Mouse (Mus musculus) midbrain, embryonic 15.5 days (tissue): ENCODE data around the gene Phf19. TPM values are rescaled to one million over a fixed set of nuclear protein-coding genes. Genes with fewer than 3 reads are reported as not detected.

Experiments used
- ATAC-seq: fragments of 200-750 bp; cut with Nextera tagmentation; replicated peaks from 2 replicates; pipeline ENCODE4 v1.8.0; 2017; ENCODE audit warnings: moderate TSS enrichment
- H3K27ac ChIP-seq: fragments of 300-500 bp; sonication (generic); 2 replicates; pipeline ENCODE4 v1.5.1; 2015; ENCODE audit warnings: mild to moderate bottlenecking, inconsistent platforms
- H3K27me3 ChIP-seq: fragments of 300-500 bp; sonication (generic); replicated peaks from 2 replicates; pipeline ENCODE4 v1.6.1; 2015; ENCODE audit warnings: inconsistent platforms
- H3K36me3 ChIP-seq: fragments of 300-500 bp; sonication (generic); replicated peaks from 2 replicates; pipeline ENCODE4 v1.6.1; 2015; ENCODE audit warnings: inconsistent platforms
- H3K4me1 ChIP-seq: fragments of 300-500 bp; sonication (generic); 2 replicates; pipeline ENCODE4 v1.6.1; 2015; ENCODE audit warnings: inconsistent platforms
- H3K4me2 ChIP-seq: fragments of 300-500 bp; sonication (generic); 2 replicates; pipeline ENCODE4 v1.6.1; 2015; ENCODE audit warnings: inconsistent platforms, mild to moderate bottlenecking, moderate library complexity
- H3K4me3 ChIP-seq: fragments of 300-500 bp; sonication (generic); 2 replicates; pipeline ENCODE4 v1.5.1; 2015; ENCODE audit warnings: mild to moderate bottlenecking, inconsistent platforms
- H3K9ac ChIP-seq: fragments of 300-500 bp; sonication (generic); 2 replicates; pipeline ENCODE4 v1.6.1; 2015; ENCODE audit warnings: mild to moderate bottlenecking, inconsistent platforms
- H3K9me3 ChIP-seq: fragments of 300-500 bp; sonication (generic); 2 replicates; pipeline ENCODE4 v1.6.1; 2016; ENCODE audit warnings: inconsistent platforms
- WGBS: fragments of 180-500 bp; shearing (Covaris S2); methylation state at CpG from one replicate; pipeline ENCODE4 v1.1.7; 2015; ENCODE audit warnings: mixed read lengths; 5-methylcytosine and 5-hydroxymethylcytosine counted together
- polyA plus RNA-seq: library from polyadenylated mRNA; unstranded; fragments of >200 nt; fragmentation: Nextera tagmentation; extraction: Ambion mirVana; gene quantifications from 2 replicates; pipeline ENCODE4 v1.2.1, GENCODE M21; 2015

Gene Phf19
- polyA plus RNA-seq, 1 experiment from 2014 or later: 1.5 TPM

GRCm38 (mm10) chr2:34882757-34883156 lies 31.1 kb downstream of the Phf19 start:
- H3K4me3 ChIP-seq: no peak overlapping the region
- no peak overlapping the region for H3K4me2 ChIP-seq
- no peak overlapping the region for H3K27ac ChIP-seq
- no peaks in the 10 kb centered on the region for H3K4me1 ChIP-seq
- no peaks in the 10 kb centered on the region for H3K9me3 ChIP-seq
- no peaks in the 10 kb centered on the region for H3K36me3 ChIP-seq
- H3K27me3 ChIP-seq: no peaks in the 10 kb centered on the region; the same call in 1 of the 2 replicates
- ATAC-seq: no peak
- H3K9ac ChIP-seq: no peak overlapping the region
- WGBS: 95% methylated on average over 2 of the region's 2 CpGs

- H3K36me3 ChIP-seq: no peaks in the 10 kb centered on the region
- no peak overlapping the region for H3K27ac ChIP-seq
- H3K9me3 ChIP-seq: no peaks in the 10 kb centered on the region
- H3K4me1 ChIP-seq: no peaks in the 10 kb centered on the region
- H3K9ac ChIP-seq: no peak overlapping the region
- no peak overlapping the region for H3K4me3 ChIP-seq
- WGBS: 92% methylated on average over 10 of the region's 10 CpGs
- no peak overlapping the region for H3K4me2 ChIP-seq
- peaks cover 3% of the 10 kb centered on the region; the same call in 1 of the 2 replicates for H3K27me3 ChIP-seq
- ATAC-seq: no peak
Measured at GRCm38 (mm10) chr2:34880054-34880453, 33.8 kb downstream of the Phf19 start.

DNA sequence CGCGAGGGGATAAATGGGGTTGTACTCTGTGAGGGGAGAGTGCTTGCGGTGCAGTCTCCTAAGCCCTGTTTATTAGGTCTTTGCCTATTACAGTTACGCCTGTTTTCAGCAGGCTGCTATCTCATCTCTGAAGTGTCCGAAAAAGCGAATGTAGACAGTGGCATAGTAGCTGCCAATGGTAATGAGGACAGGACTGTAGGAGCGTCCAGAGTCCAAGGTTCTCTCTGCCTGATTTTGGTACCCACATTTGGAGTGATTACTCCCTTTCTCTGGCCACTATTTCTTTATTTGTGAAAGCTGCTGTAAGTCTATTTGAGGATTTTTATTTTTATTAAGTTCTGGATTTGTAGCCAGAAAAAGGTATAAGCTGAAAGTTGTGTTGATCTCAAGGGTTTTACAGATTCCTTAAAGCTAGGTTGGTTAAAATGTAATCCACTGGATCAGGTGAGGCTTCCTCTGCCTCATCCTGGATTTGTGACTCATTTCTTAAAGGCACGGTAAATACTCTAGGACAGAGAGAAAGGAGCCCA lies 38.9 kb downstream of the Phf19 start, which contains the start of gene Psmd5:
Gene Psmd5 (minus strand): TSS at position 153 of the 530 bp plus-strand sequence.
- ATAC-seq: no peak
- peaks cover 20% of the 10 kb centered on the region for H3K27me3 ChIP-seq
- no peak within 1 kb of the TSS for H3K4me3 ChIP-seq
- peak within 1 kb of the TSS; percentile 28; the same call in 1 of the 2 replicates for H3K9ac ChIP-seq
- H3K4me1 ChIP-seq: peaks cover 7% of the 10 kb centered on the region
- H3K4me2 ChIP-seq: peak within 1 kb of the TSS; percentile 17; the same call in 1 of the 2 replicates
- no peak within 1 kb of the TSS for H3K27ac ChIP-seq
- no peaks in the 10 kb centered on the region for H3K36me3 ChIP-seq
- no peaks in the 10 kb centered on the region for H3K9me3 ChIP-seq
- 16% methylated on average over 8 of the region's 8 CpGs for WGBS

GRCm38 (mm10) chr2:34874271-34874670 lies 39.6 kb downstream of the Phf19 start, which contains the start of gene Cutal:
Gene Cutal (plus strand): TSS chr2:34874396.
- Histone ChIP-seq H3K9me3 (no peaks in the 10 kb centered on the region), H3K4me2 (peak within 1 kb of the TSS; percentile 17; the same call in 1 of the 2 replicates), H3K27me3 (peaks cover 20% of the 10 kb centered on the region), H3K9ac (peak within 1 kb of the TSS; percentile 28; the same call in 1 of the 2 replicates), H3K4me1 (peaks cover 13% of the 10 kb centered on the region), H3K4me3 (no peak within 1 kb of the TSS), H3K36me3 (no peaks in the 10 kb centered on the region), H3K27ac (no peak within 1 kb of the TSS)
- ATAC-seq: no peak
- 3% methylated on average over 14 of the region's 14 CpGs for WGBS

DNA sequence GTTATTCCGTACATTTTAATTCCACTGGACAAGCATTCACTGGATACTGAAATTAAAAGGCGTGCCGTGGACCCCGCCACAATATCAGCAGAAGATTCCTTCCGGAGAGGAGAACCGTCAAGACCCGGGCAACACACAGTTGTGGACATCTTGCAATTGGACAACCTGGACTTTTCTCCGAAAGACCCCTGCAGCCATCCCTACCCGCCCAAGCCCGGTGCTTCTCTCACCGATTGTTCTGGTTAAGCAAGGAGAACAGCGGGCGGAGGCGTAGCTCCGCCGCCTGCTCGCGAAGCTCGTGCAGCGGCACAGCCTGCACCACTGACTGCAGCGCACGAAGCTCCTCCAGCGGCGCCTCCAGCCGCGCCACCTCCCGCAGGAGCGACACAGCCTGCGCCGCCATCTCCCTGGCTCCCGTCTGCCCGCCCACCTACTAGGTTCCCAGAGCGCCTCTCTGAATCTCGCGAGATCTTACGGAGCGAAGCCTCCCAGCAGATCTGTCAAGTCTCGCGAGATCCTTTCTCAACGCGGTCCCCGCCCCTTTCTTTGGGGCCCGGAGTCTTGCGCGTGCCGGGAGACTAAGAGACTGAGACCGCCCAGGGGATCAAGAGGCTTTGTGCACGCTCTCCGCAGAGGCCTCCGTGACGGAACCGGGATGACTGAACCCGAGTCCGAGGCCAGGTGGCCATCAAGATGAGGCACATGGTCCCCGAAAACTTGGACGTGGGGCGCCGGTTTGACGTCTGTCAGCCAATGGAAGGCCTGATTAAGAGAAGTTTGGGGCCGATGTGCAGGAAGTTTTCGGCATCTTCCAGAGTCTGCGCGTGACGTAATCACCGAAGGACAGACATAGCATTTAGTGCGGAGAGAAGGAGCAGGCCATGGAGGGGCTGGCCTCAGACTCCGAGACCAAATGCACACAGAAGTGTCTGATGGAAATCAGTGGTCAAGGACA lies 43.0 kb downstream of the Phf19 start:
- peak overlapping the region; percentile 83 for H3K4me3 ChIP-seq
- H3K27ac ChIP-seq: peak overlapping the region; percentile 91
- H3K36me3 ChIP-seq: no peaks in the 10 kb centered on the region
- peak overlapping the region; percentile 98 for H3K9ac ChIP-seq
- under 1% methylated on average over 67 of the region's 67 CpGs for WGBS
- peaks cover 17% of the 10 kb centered on the region for H3K27me3 ChIP-seq
- H3K9me3 ChIP-seq: no peaks in the 10 kb centered on the region
- peak overlapping the region; percentile 62 for H3K4me2 ChIP-seq
- ATAC-seq: peak; percentile 99
- peaks cover 32% of the 10 kb centered on the region for H3K4me1 ChIP-seq

DNA sequence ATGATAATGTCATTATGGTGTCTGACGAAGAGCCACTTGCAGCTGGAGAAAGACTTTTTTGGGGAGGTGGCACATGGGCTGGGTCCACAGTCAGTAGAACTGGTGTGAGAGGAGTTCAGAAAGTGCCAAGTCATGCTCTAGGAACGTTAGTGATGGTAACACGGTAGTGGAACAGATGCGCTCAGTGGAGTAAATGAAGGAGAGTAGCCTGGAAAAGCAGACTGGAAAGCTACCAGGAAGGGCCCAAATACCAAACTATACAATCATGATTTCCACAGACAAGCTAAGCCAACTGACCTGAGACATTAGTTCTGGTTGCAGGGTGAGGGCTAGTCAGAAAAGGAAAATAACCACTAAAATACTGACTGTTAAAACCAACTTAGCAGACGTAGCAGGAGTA lies 44.1 kb downstream of the Phf19 start:
- Histone ChIP-seq H3K27me3 (peaks cover 15% of the 10 kb centered on the region), H3K4me1 (peaks cover 32% of the 10 kb centered on the region), H3K27ac (no peak overlapping the region), H3K9me3 (no peaks in the 10 kb centered on the region), H3K36me3 (peaks cover 7% of the 10 kb centered on the region), H3K9ac (0 out of 2 replicates have a peak overlapping the region, but pooled peaks have one; percentile 6), H3K4me2 (peak overlapping the region; percentile 62), H3K4me3 (peak overlapping the region; percentile 83)
- WGBS: 40% methylated on average over 5 of the region's 5 CpGs
- ATAC-seq: no peak

DNA sequence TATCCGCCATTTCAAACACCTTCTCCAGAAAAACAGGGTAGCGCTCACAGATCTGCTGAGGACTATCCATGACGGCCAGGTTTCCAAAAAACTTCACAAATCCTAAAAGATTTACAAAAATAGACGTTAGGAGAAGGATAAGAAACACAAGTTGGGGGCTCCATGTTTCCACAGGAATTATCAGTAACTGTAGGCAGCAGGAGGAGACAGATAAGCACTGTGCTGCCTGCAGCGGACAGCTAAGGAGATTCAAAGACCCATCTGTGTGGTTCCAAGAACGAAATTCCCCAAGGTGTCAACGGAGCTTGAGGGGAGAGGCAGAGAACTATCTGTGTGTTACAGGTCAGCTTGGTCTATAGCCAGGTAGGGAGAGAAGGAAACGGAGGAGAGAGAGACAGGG lies 56.1 kb downstream of the Phf19 start:
- no peak overlapping the region for H3K9ac ChIP-seq
- no peaks in the 10 kb centered on the region for H3K4me1 ChIP-seq
- no peaks in the 10 kb centered on the region for H3K27me3 ChIP-seq
- 94% methylated on average over 8 of the region's 8 CpGs for WGBS
- no peak overlapping the region for H3K4me3 ChIP-seq
- no peak for ATAC-seq
- peaks cover 74% of the 10 kb centered on the region for H3K36me3 ChIP-seq
- H3K9me3 ChIP-seq: no peaks in the 10 kb centered on the region
- no peak overlapping the region for H3K4me2 ChIP-seq
- no peak overlapping the region for H3K27ac ChIP-seq

- H3K27ac ChIP-seq: no peak overlapping the region
- H3K9ac ChIP-seq: no peak overlapping the region
- no peak overlapping the region for H3K4me2 ChIP-seq
- no peak for ATAC-seq
- no peaks in the 10 kb centered on the region for H3K4me1 ChIP-seq
- no peak overlapping the region for H3K4me3 ChIP-seq
- WGBS: 88% methylated on average over 4 of the region's 4 CpGs
- H3K9me3 ChIP-seq: no peaks in the 10 kb centered on the region
- peaks cover 79% of the 10 kb centered on the region for H3K36me3 ChIP-seq
- H3K27me3 ChIP-seq: no peaks in the 10 kb centered on the region
Measured at GRCm38 (mm10) chr2:34855265-34855664, 58.6 kb downstream of the Phf19 start.

- no peak overlapping the region for H3K9ac ChIP-seq
- H3K36me3 ChIP-seq: peaks cover 16% of the 10 kb centered on the region; the same call in 1 of the 2 replicates
- WGBS: 87% methylated on average over 1 of the region's 1 CpGs
- H3K27me3 ChIP-seq: no peaks in the 10 kb centered on the region
- H3K4me2 ChIP-seq: no peak overlapping the region
- no peaks in the 10 kb centered on the region for H3K9me3 ChIP-seq
- H3K4me1 ChIP-seq: no peaks in the 10 kb centered on the region
- H3K27ac ChIP-seq: no peak overlapping the region
- no peak overlapping the region for H3K4me3 ChIP-seq
- ATAC-seq: no peak
Measured at GRCm38 (mm10) chr2:34847702-34848101, 66.1 kb downstream of the Phf19 start.

Other genes starting within 250 kb of the Phf19 start
- gene Gapvd1, start 158.8 kb downstream of the Phf19 start, polyA plus RNA-seq: 112 and 123 TPM in 2 replicates
- gene Hspa5, start 142.1 kb downstream of the Phf19 start, polyA plus RNA-seq: 418 and 429 TPM in 2 replicates
- gene Rabepk, start 114.1 kb downstream of the Phf19 start, polyA plus RNA-seq: 23.2 and 24.5 TPM in 2 replicates
- gene Fbxw2, start 87.7 kb downstream of the Phf19 start, polyA plus RNA-seq: 102 and 107 TPM in 2 replicates
- 0.17 TPM in 1 of 2 replicates, not detected in the other for gene Gm34653, start 81.0 kb downstream of the Phf19 start, polyA plus RNA-seq
- gene Cutal, start 39.6 kb downstream of the Phf19 start, polyA plus RNA-seq: 0.26 and 0.40 TPM in 2 replicates
- 101 and 102 TPM in 2 replicates for gene Psmd5, start 39.1 kb downstream of the Phf19 start, polyA plus RNA-seq
- 3.6 and 3.8 TPM in 2 replicates for gene Traf1, start 47.7 kb upstream of the Phf19 start, polyA plus RNA-seq
- 1.1 and 1.2 TPM in 2 replicates for gene Hc, start 147.4 kb upstream of the Phf19 start, polyA plus RNA-seq
- gene AI182371, start 187.5 kb upstream of the Phf19 start, polyA plus RNA-seq: 0.32 and 0.74 TPM in 2 replicates
- 10.5 and 10.8 TPM in 2 replicates for gene Cntrl, start 195.5 kb upstream of the Phf19 start, polyA plus RNA-seq